Mouse (Mus musculus) megakaryocyte progenitor cell, adult 5-6 weeks (primary cell): ENCODE measurements at regions not wholly inside any gene's neighbourhood (a gene's known extent, or its start where the extent isn't known, plus 50 kb on each side); places are given as distances from the start of the nearest gene placed in this dataset.
A peak's percentile ranks its signal among the peaks of the same experiment; 100 is the strongest.

Experiments used
- ATAC-seq: replicated peaks from 2 replicates; pipeline ENCODE4 v1.8.0; 2016; ENCODE audit warnings: mild to moderate bottlenecking, moderate TSS enrichment, inconsistent platforms; ENCODE audit not compliant: poor library complexity

DNA sequence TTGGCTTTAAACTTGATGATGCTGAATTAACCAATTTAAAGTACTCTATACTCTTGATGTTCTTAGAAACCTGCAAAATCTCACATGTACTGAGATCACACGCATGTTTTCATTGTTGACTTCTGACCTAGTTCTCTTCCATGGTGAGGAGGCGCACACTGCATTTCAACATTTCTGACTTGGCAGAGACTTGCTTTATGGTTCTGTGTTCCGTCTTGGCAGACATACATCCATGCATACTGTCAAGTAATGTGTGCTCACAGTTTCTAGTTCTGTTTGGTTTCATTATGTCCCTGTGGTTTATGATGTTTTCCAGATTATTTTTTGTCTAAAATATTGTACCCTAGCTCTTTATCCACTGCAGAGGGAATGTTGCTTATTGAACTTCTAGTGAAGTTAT lies 198.5 kb downstream of the Gm11077 start:
- no peak for ATAC-seq

DNA sequence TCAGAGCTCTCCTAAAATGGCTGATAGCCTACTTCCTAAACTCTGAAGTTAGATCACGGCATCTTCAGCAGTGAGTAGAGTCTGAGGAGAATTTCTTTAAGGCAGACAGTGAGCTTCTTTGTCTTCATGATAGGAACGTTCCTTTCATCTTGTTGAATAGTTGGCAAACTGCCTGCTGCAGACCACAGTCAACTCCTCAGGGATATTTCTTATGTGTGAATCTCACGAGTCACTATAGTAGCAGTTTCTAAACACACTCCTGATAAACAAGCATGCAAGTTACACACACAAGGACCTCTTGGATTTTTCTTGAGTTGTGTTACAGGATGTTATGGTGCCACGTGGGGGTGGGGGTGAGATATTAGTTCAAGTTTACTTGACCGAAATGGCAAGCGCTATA lies 205.2 kb downstream of the Gm11077 start:
- no peak for ATAC-seq

DNA sequence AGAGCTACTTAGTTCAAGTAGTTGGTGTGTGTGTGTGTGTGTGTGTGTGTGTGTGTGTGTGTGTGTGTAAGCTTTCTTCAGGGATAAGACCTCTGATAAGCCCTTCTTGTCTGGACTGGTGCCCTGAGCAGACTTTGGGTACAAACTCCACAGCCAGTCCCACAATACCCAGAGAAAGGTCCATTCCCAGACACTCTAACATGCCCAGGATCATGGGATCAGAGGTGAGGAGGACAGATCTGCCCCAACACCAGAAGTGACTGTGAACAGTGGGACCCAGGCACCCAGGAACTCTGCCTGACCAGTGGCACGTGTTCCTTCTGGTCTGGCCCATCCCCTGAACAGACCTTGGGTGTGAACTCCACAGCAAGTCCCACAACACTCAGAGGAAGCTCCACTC lies 208.9 kb downstream of the Gm11077 start:
- no peak for ATAC-seq

DNA sequence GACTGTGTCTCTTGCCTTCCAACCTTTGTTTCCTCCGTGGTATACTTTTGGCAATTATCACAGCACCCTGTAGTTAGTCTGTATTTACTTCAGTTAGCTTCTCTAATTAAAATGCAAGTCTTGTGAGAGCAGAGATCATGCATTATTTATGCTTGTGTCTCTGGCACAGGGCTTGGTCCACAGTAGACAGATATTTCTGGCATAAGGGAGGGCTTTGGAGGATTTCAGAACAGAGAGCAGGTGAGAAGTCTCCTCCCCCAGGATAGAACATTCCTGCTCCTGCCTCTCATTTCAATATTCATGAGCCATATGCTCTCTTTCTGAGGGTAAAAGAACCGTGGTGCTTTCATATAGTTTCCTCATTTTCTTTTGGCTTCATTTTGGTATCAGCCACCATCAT lies 217.6 kb downstream of the Gm11077 start:
- ATAC-seq: no peak

DNA sequence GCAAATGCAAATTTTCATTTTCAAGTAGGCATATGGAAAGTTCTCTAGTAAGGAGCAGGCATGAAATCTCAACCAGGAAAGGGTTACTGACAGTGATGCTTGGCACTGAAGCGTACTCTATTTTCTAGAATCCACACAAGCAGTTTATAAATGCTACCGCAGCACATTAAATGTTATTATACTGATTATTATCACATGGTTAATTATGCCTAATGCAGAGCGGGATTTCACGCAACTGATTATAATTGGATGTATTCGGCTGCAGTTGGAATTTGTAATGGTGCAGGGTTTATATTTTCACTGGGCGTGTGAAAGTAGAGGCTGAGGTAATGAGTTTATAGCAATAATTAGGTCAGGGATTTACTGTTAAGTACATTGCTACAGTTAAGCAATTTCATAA lies 221.4 kb downstream of the Gm11077 start:
- no peak for ATAC-seq

DNA sequence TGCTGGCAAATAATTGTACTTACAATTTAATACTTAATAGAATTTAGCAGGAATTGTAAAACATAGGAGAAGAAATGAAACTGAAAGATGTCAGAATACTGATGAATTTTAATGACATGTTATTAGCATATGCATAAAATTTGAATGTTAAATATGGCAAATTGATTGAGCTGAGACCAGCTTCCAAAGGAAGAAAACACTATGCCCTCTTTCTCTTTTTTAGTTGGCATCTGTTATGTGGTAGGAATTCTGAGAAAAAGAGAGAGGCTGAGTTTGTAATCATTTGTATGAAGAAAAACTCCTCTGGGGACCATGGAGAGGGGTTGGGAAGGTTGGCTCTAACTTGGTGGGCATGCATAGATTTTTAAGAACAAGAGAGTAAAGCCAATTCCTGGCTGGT lies 224.2 kb downstream of the Gm11077 start:
- ATAC-seq: no peak

DNA sequence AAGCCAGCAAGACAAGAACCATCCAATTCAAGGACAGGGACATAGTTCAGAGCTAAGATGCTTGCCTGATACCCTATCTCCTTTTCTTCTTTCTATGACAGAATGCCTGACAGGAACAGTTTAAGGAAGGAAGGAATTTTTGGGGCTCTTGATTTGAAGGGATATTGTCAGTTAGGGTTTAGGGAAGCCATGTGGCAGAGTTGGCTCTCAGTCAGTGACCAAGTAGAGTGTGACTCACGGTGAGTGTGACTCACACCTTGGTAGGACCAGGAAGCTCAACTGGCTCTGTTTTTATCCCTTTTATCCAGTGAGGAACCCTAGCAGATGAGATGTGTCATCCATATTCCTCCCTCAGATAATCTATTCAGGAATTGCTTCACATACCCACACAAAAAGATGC lies 224.6 kb downstream of the Gm11077 start:
- no peak for ATAC-seq

DNA sequence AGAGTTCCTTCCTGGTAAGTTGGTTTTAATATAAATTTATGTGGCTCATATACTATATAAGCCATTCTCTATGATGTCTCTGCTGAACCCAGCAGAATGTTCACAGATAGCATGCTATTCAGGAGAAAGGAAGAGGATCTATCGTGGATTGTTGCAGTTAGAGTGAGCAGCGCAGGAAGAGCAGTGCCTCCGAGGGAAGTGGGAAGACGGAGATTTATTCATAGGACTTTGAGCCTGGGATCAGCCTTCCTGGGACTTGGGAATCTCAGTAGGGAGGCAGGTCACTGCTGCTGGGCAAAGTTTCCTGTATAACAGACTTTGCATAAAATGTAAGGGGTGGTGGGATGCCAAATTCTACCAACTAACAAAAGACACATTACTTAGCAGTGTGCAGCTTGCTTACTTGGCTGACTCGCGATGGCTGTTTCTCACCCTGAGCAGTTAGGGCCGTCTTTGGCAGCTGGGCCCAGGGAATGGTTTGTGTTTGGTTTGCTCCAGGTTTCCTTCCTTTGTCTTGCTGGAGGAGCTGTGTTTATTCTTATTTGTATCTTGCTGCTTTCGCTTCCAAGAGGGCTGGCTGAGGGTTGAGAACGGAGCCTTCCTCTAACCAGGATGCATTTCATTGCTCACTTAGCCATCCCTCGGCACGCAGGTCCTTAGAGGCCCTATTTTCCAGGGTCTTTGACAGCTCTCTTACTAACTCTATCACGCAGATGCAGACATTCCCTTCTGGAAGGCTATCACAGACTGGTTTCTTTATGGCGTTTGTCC lies 226.9 kb downstream of the Gm11077 start:
- ATAC-seq: no peak

DNA sequence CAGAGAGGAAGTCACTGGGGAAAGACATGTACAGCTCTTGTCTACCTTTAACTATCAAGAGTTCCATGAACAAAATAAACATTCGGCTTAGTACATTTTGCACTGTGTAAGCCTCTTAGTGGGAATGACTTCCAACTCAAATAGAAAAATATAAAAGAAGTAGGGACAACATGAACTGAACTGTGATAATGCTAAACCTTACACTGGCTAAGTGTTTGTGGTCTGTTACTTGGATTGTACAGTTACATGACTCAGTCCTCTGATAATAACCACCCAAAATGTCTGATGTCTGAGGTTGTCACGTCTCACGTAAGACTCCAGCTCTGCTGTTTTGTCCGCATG lies 227.4 kb downstream of the Gm11077 start:
- ATAC-seq: no peak

DNA sequence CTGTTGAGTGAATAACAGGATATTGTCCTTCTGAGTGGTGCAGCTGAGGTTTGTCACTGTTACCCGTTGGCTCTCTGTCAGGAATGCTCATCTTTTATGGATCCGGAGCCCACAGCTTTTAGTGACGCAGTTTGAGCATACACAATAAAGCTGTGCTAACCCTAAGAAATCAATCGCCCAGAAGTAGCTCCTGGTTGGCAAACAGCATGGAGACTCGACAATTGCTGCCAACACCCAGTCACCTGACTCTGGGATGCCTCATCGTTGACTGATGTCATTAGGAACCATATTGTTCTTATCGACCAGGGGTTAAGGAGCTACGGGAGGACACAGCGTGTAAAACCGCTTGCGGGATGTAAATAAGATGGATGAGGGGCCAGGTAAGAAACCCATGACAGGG lies 232.9 kb downstream of the Gm11077 start:
- ATAC-seq: no peak

DNA sequence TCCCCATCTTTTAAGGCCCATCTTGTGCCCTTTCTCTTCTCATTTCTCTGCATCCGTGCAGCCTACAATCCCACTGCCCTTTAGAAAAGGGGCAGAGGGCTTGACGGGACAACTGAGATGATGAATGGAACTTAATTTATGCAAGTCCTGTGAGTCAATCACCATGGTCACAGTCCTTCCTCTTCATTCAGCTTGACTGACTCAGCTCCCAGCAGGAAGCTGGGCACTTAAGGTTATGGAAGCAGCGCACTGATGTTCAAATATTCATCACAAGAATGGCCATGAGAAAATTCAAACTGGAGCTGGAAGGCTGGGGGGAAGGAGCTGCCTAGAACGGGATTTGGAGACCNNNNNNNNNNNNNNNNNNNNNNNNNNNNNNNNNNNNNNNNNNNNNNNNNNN lies 233.5 kb downstream of the Gm11077 start:
- ATAC-seq: no peak

DNA sequence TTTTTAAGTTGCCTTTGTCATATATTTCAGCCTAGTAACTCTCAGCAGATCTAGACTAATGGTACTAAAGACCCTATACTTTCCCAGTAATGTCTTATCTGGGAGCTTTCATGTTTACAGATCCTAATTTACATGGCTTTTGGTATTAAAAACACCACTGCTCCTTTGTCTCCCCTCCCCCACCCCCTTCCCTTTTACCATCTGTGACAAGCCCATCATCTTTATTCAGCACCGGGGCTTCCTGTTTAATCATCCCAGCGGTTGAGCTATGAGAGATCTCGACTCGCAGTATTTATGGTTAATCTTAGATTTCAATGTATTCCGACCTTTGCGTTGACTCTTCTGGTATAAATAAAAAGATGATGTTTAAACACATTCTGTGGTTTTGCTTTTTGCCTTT lies 244.6 kb downstream of the Gm11077 start:
- ATAC-seq: no peak

DNA sequence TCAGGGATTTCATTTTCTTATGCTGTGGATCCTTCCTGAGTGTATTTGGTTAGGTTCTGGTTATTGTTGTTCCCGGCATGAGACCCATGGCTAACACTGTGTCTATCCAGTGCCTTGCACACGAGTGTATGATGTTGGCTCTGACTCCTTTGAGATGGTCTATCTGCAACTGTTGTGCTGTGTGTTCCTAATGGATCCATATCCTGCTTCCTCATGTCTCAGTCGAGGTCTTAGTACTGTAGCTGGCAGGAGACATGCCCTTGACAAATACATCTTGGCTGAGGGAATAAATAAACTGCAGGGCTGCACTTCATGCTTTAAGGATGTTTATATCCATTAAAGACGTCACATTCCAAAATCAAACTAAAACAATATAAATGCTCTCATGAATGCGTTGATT lies 247.9 kb downstream of the Gm11077 start:
- no peak for ATAC-seq

DNA sequence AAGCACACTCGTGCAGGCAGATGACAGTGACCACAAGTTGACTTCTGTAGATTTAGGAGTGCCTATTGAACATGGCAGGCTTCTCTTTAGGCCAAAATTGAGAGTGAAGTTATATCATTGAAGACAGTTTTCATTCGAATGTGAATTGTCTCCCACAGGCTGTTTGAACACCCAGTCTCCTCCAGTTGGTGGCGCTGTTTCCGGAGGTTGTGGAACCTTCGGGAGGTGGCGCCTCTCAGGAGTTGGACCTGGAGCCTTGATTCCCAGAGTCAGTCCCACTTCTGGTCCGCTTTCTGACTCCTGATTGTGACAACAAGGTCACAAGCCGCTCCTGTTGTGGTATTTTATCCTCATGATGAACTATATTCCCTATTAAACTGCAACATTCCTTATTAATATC lies 254.5 kb downstream of the Gm11077 start:
- ATAC-seq: no peak

DNA sequence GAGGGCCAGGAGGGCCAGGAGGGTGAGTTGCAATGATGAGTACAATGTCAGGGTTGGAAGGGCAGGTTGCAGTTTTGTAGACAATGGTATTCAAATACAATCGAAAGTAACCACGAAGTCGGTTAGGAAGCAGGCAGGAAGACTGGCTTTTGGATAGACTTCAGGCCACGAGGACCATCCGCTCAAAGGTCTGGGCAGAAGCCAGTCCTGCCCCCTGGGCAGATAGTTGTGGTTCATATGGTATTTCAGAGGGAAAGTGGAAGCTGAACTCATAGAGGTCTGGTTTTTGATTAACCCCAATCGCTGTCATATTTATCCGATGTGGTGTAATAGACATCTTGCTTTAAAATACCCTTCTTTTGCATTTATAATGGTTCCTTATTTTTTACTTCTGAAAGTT lies 255.2 kb downstream of the Gm11077 start:
- no peak for ATAC-seq

DNA sequence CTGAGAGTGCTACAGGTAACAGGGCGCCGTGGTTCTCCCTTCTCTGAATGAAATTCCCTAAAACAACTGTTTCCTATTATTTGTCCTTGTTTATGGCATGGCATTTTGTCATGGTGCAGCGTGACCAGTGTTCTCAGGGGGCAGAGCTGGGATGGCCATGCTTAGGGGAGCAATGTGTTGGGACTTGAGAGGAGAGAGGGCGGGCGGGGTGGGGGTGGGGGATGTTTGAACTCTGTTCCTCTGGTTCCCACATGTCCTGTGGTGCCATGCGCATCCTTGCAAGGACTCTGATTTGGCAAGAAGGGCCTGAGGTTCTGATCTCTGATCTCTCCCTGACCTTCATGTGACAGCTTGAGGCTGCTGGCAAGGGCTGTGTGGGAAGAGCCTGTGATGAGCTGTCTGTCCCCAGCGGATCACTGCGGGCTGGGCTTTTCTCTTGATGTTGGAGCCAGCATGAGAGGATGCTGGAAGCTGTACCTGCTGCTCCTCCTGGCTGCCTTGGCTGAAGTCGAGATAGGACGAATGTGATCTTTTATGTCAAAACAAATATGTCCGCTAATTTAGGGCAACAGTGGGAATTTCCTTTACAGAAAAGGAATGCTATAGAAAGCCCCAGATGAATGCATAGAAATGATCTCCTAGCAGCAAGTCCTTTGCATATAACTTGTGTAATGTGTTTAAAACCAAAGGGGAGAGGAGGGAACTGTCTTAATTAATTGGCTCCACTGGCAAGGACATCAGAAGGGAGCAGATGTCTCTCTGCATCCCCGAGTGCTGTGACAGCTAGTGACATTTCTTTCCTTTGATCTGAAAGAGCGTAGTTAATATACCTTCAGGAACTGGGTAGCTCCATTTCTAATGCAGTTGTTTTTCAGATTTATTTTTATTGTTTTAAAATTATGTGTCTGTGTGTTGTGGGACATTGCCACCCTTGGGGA lies 255.2 kb upstream of the Pde3a start:
- no peak for ATAC-seq

DNA sequence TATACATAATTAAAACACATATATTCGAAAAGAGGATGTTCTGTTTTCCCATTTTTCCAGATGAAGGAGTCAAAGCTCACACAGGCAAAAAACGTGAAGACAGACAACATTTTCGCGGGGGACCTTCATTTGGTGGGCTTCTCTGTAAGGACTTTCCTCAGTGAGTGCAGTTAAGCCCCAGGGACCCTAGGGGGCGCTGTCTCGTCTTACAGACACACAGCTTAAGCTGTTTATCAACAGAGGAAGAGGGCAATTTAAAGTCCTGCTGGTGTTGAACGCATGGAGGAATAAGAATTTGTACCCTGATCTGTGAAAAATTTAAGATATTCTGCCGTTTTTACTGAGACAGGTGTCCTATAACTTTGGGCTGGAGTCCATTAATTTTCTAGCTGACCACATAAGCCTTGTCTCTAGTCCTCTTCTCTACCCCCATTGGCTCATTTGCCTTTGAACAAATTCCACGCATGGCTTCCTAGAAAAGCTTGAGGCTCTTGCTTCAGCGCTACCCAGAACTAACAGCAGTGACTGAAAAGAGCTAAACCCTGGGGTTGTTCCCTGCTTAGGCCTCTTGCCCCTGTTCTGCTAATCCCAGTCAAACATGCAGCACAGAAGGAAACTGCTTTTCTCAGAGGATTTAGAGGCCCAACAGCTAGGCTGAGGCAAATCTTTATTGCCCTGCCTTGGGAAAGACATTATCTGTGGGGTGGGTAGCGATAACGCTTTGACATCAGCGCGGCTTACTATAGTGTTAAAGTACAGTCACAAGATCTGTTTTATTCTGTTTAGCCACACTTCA lies 253.5 kb upstream of the Pde3a start:
- ATAC-seq: peak; percentile 83

DNA sequence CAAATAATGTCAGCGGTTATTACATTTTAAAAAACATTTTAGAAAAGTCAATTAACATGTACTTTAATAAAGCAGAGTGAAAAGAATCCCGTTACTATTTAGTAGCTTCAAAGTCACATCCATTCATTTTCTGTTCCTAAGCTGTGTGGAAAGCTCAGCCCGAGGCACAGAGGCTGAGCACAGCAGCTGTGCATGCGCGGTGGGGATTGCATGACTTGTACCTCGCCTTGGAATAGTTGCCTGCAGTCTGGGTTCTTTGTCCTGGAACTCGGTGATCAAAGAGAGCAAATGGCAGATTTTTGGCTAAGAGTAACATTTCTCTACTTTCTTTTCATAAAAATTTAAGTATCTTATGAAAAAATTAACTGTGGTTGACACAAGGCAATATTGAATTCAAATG lies 251.0 kb upstream of the Pde3a start:
- ATAC-seq: no peak

DNA sequence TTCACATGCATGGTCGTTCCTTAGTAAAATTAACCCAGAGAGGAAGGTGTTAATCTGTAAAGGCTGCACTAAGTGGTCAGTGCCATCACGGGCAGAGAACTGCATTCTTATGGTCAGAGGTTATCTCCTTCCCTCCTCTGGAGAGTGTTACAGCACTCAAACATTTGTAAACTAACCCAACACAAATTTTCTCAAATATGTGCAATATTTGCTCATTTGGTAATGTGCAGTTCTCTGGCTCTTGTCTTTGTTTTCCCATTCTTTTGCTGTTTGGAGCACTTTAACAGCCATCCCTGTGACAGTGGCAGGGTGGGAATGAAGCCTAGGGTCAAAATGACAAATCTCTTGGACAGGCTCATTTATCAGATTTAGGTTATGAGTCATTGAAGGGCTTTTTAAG lies 248.5 kb upstream of the Pde3a start:
- ATAC-seq: no peak

DNA sequence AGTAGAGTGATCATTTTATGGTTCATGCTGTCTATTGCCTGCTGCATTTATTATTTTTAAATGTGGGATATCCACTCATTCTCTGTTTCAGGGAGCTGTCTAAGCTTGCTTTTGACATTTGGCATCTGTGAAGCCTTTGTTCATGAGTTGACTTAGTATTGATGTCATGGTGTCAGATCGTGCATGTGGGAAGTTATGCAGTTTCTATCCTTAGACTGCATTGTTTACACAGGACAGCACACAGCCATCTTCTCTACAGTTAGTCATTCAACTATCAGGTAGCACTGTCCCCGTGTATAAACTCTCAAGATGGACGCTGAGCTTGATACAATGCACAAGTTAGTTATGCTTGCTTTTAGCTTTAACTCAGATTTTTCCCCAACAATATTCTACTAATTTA lies 247.8 kb upstream of the Pde3a start:
- ATAC-seq: no peak

DNA sequence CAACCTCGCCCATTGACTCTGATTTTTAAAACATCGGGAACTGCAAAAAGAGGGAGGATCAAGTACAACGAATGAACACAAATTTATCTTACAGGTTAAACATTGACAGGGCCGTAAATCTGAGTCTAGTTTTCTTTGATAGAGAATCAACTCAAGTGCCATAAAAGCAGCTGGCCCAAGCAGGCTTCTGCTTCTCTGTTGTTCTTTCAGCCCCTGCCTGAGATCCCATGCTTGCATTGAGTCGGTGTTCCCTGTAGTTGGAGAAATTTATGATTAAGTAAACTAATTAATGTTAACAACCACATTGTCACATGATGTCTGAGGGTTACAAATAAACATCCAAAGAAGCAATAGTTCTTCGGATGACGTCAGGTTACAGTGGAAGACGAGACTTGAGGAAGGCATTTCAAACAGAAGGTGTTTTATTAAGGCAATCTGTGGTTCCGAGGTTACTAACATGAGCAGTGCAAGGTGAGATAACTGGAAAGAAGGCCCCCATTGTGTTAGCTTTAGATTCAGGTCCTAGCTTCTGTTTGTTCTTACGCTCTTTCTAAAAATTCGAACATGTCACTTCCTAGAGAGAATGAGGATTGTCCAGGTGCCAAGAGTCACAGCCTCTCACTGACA lies 233.9 kb upstream of the Pde3a start:
- no peak for ATAC-seq
